Mouse (Mus musculus): Measurements from ENCODE around the gene Adam33. TPM values are rescaled to one million over a fixed set of nuclear protein-coding genes. Genes with fewer than 3 reads are reported as not detected.
"Not testable (repeated sequence)": the region's sequence is repeated elsewhere in the genome, so short reads cannot be mapped to it uniquely, and the experiment has no call there.

The Adam33 gene
- polyA plus RNA-seq, 1 experiment, result 13.6 TPM

DNA sequence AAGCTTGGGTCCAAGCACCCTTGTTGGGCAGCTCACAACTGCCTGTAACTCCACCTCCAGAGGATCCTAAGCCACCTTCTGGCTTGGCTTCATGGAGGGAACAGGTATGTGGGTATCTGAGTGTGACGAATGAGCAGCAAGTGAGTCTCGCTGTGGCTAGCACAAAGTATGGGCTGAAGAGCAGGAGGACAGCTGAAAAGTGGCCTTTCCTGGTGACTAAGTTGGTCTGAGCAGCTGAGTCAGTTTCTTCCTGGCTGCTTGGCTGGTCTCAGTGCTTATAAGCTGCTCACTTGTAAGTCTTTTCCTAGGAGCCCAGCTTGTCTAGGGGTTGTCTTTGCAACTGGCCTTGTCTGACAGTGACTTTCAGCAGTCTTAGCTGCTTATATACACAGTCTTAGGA is 27.3 kb downstream of the Adam33 start:
- H3K27ac ChIP-seq (ENCODE audit: insufficient read depth, low read depth, low read length), result peak overlapping the region; percentile 70
- TF ChIP-seq CTCF (IDR thresholded peaks at IDR 0.05; ENCODE audit: low read depth, low read length) (no peak), POLR2A (IDR thresholded peaks at IDR 0.05; ENCODE audit: borderline replicate concordance, low read depth, low read length) (no peak)
- H3K4me3 ChIP-seq (ENCODE audit: insufficient read depth, low read length), result no peak overlapping the region
- H3K4me1 ChIP-seq (ENCODE audit: control insufficient read depth, insufficient read depth, low read length), result peaks cover 21% of the 10 kb centered on the region

- peaks cover 37% of the 10 kb centered on the region for H3K4me1 ChIP-seq (ENCODE audit: control insufficient read depth, insufficient read depth, low read length)
- H3K27ac ChIP-seq (ENCODE audit: insufficient read depth, low read depth, low read length); H3K4me3 ChIP-seq (ENCODE audit: insufficient read depth, low read length): not testable (repeated sequence)
Observed at GRCm38 (mm10) chr2:131031406-131031805, 32.2 kb downstream of the Adam33 start.

GRCm38 (mm10) chr2:131030998-131031397 is 32.6 kb downstream of the Adam33 start:
- H3K4me1 ChIP-seq (ENCODE audit: control insufficient read depth, insufficient read depth, low read length), result peaks cover 33% of the 10 kb centered on the region
- H3K27ac ChIP-seq (ENCODE audit: insufficient read depth, low read depth, low read length), result no peak overlapping the region
- TF ChIP-seq POLR2A (IDR thresholded peaks at IDR 0.05; ENCODE audit: borderline replicate concordance, low read depth, low read length) (no peak), CTCF (IDR thresholded peaks at IDR 0.05; ENCODE audit: low read depth, low read length) (no peak)
- H3K4me3 ChIP-seq (ENCODE audit: insufficient read depth, low read length), result no peak overlapping the region

DNA sequence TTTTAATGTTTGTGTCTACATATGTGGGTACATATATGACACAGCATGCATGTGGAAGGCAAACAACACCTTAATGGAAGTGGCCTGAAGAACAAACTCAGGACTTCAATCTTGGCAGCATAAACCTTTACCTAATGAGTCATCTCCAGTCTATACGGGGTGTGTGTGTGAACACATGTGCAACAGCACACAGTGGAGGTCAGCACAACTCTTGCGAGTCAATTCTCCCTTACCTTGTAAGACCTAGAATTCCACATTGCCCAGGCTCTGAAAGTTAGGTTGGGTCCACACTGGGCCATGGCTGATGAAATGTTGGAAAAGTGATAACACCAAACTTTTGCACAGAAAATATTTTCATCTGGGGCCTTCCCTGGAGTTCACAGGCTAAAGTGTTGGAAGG is 33.1 kb downstream of the Adam33 start:
- H3K4me3 ChIP-seq (ENCODE audit: insufficient read depth, low read length), result no peak overlapping the region
- peaks cover 32% of the 10 kb centered on the region for H3K4me1 ChIP-seq (ENCODE audit: control insufficient read depth, insufficient read depth, low read length)
- no peak for TF ChIP-seq POLR2A (IDR thresholded peaks at IDR 0.05; ENCODE audit: borderline replicate concordance, low read depth, low read length)
- no peak for TF ChIP-seq CTCF (IDR thresholded peaks at IDR 0.05; ENCODE audit: low read depth, low read length)
- H3K27ac ChIP-seq (ENCODE audit: insufficient read depth, low read depth, low read length), result peak overlapping the region; percentile 29

GRCm38 (mm10) chr2:131029065-131029935 is 34.3 kb downstream of the Adam33 start:
- Histone ChIP-seq H3K27ac (ENCODE audit: insufficient read depth, low read depth, low read length) (peak overlapping the region; percentile 89), H3K4me1 (ENCODE audit: control insufficient read depth, insufficient read depth, low read length) (peaks cover 29% of the 10 kb centered on the region)
- no peak for TF ChIP-seq POLR2A (IDR thresholded peaks at IDR 0.05; ENCODE audit: borderline replicate concordance, low read depth, low read length)
- TF ChIP-seq CTCF (IDR thresholded peaks at IDR 0.05; ENCODE audit: low read depth, low read length), result no peak

GRCm38 (mm10) chr2:131026941-131027340 is 36.7 kb downstream of the Adam33 start:
- TF ChIP-seq POLR2A (IDR thresholded peaks at IDR 0.05; ENCODE audit: borderline replicate concordance, low read depth, low read length), result no peak
- no peak for TF ChIP-seq CTCF (IDR thresholded peaks at IDR 0.05; ENCODE audit: low read depth, low read length)
- Histone ChIP-seq H3K27ac (ENCODE audit: insufficient read depth, low read depth, low read length) (no peak overlapping the region), H3K4me1 (ENCODE audit: control insufficient read depth, insufficient read depth, low read length) (peaks cover 34% of the 10 kb centered on the region), H3K4me3 (ENCODE audit: insufficient read depth, low read length) (no peak overlapping the region)

More at GRCm38 (mm10) chr2:131029065-131029935, 34.3 kb downstream of the Adam33 start:
- no peak overlapping the region for H3K4me3 ChIP-seq (ENCODE audit: insufficient read depth, low read length)

- peaks cover 28% of the 10 kb centered on the region for H3K4me1 ChIP-seq (ENCODE audit: control insufficient read depth, insufficient read depth, low read length)
- no peak overlapping the region for H3K27ac ChIP-seq (ENCODE audit: insufficient read depth, low read depth, low read length)
- no peak overlapping the region for H3K4me3 ChIP-seq (ENCODE audit: insufficient read depth, low read length)
- TF ChIP-seq POLR2A (IDR thresholded peaks at IDR 0.05; ENCODE audit: borderline replicate concordance, low read depth, low read length), result no peak
- TF ChIP-seq CTCF (IDR thresholded peaks at IDR 0.05; ENCODE audit: low read depth, low read length), result no peak
Observed at GRCm38 (mm10) chr2:131025230-131025629, 38.4 kb downstream of the Adam33 start.

DNA sequence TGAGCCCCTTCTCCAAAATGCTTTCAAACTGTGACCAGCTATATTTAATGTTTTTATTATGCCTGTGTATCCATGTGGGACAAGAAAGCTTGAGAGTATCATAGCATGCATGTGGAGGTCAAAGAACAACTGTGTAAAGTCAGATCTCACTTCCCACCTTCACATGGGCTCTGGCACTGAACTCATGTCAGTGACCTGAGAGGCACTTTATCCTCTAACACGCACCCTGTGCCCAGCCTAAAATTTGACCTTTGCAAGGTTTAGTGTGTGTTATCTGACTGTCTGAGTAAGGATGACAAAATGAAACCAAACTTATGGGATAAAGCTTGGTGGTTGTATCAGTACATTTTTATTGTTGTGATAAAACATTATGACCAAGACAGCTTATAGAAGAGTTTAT is 53.0 kb downstream of the Adam33 start:
- H3K27ac ChIP-seq (ENCODE audit: insufficient read depth, low read depth, low read length), result no peak overlapping the region
- H3K4me3 ChIP-seq (ENCODE audit: insufficient read depth, low read length), result no peak overlapping the region
- no peaks in the 10 kb centered on the region for H3K4me1 ChIP-seq (ENCODE audit: control insufficient read depth, insufficient read depth, low read length)
- no peak for TF ChIP-seq POLR2A (IDR thresholded peaks at IDR 0.05; ENCODE audit: borderline replicate concordance, low read depth, low read length)
- TF ChIP-seq CTCF (IDR thresholded peaks at IDR 0.05; ENCODE audit: low read depth, low read length), result no peak

- Histone ChIP-seq H3K4me3 (ENCODE audit: insufficient read depth, low read length) (no peak overlapping the region), H3K4me1 (ENCODE audit: control insufficient read depth, insufficient read depth, low read length) (no peaks in the 10 kb centered on the region), H3K27ac (ENCODE audit: insufficient read depth, low read depth, low read length) (no peak overlapping the region)
- TF ChIP-seq POLR2A (IDR thresholded peaks at IDR 0.05; ENCODE audit: borderline replicate concordance, low read depth, low read length) (no peak), CTCF (IDR thresholded peaks at IDR 0.05; ENCODE audit: low read depth, low read length) (no peak)
Observed at GRCm38 (mm10) chr2:131009123-131009522, 54.5 kb downstream of the Adam33 start.

Other genes starting within 250 kb of the Adam33 start
- gene 4930402H24Rik, start 157.4 kb downstream of the Adam33 start, polyA plus RNA-seq (2012; ENCODE audit: insufficient read depth, insufficient read length, missing spikeins), result 22.8 and 27.0 TPM in 2 replicates
- gene Atrn, start 157.3 kb downstream of the Adam33 start, polyA plus RNA-seq (2012; ENCODE audit: insufficient read depth, insufficient read length, missing spikeins), result 11.0 and 11.5 TPM in 2 replicates
- 0.96 and 1.5 TPM in 2 replicates for gene Gfra4, start 20.7 kb downstream of the Adam33 start, polyA plus RNA-seq (2012; ENCODE audit: insufficient read depth, insufficient read length, missing spikeins)
- gene Siglec1, start 23.0 kb upstream of the Adam33 start, polyA plus RNA-seq (2012; ENCODE audit: insufficient read depth, insufficient read length, missing spikeins), result 164 and 219 TPM in 2 replicates
- gene Hspa12b, start 63.5 kb upstream of the Adam33 start, polyA plus RNA-seq (2012; ENCODE audit: insufficient read depth, insufficient read length, missing spikeins), result not detected in 2 replicates
- not detected in 2 replicates for gene Gm11037, start 69.7 kb upstream of the Adam33 start, polyA plus RNA-seq (2012; ENCODE audit: insufficient read depth, insufficient read length, missing spikeins)
- gene 1700037H04Rik, start 96.3 kb upstream of the Adam33 start, polyA plus RNA-seq (2012; ENCODE audit: insufficient read depth, insufficient read length, missing spikeins), result 53.6 and 55.6 TPM in 2 replicates
- 88.2 and 88.3 TPM in 2 replicates for gene Cenpb, start 116.3 kb upstream of the Adam33 start, polyA plus RNA-seq (2012; ENCODE audit: insufficient read depth, insufficient read length, missing spikeins)
- gene Cdc25b, start 123.1 kb upstream of the Adam33 start, polyA plus RNA-seq (2012; ENCODE audit: insufficient read depth, insufficient read length, missing spikeins), result 47.1 and 56.5 TPM in 2 replicates
- 7.1 and 8.9 TPM in 2 replicates for gene Spef1, start 123.5 kb upstream of the Adam33 start, polyA plus RNA-seq (2012; ENCODE audit: insufficient read depth, insufficient read length, missing spikeins)
- gene Ap5s1, start 143.3 kb upstream of the Adam33 start, polyA plus RNA-seq (2012; ENCODE audit: insufficient read depth, insufficient read length, missing spikeins), result 28.1 and 29.1 TPM in 2 replicates
- 39.0 and 40.3 TPM in 2 replicates for gene Mavs, start 170.2 kb upstream of the Adam33 start, polyA plus RNA-seq (2012; ENCODE audit: insufficient read depth, insufficient read length, missing spikeins)
- 49.3 and 50.2 TPM in 2 replicates for gene Pank2, start 198.7 kb upstream of the Adam33 start, polyA plus RNA-seq (2012; ENCODE audit: insufficient read depth, insufficient read length, missing spikeins)

Data from bone marrow macrophage, adult 2 months (primary cell).